Mouse (Mus musculus) G1E (cell line): ENCODE measurements around the gene Snx27. TPM values are rescaled to one million over a fixed set of nuclear protein-coding genes. Genes with fewer than 3 reads are reported as not detected.

Experiments
- ATAC-seq: 2 replicates; pipeline ENCODE4 v1.8.0; 2016; ENCODE audit warnings: mild to moderate bottlenecking; ENCODE audit not compliant: insufficient number of reproducible peaks, poor library complexity, low FRiP score, severe bottlenecking; ENCODE audit errors: extremely low read depth
- DNase-seq: peaks from one replicate; pipeline ENCODE4 v3.0.0; 2012; ENCODE audit warnings: low spot score
- H3K27me3 ChIP-seq: 2 replicates; pipeline ENCODE4 v1.6.1; 2012; ENCODE audit warnings: mild to moderate bottlenecking, low read length, inconsistent platforms; ENCODE audit not compliant: insufficient read depth
- H3K36me3 ChIP-seq: replicated peaks from 2 replicates; pipeline ENCODE3; 2012; ENCODE audit warnings: mild to moderate bottlenecking, inconsistent platforms
- H3K4me1 ChIP-seq: 2 replicates; pipeline ENCODE4 v1.6.1; 2012; ENCODE audit warnings: low read depth, low read length, inconsistent platforms, mixed read lengths; ENCODE audit not compliant: insufficient read depth
- H3K4me3 ChIP-seq: 2 replicates; pipeline ENCODE4 v1.5.1; 2012; ENCODE audit warnings: low read depth, mild to moderate bottlenecking, inconsistent platforms, low read length, moderate library complexity, mixed read lengths
- H3K9me3 ChIP-seq: replicated peaks from 2 replicates; pipeline ENCODE4 v1.6.1; 2012; ENCODE audit warnings: inconsistent platforms
- CTCF ChIP-seq: IDR thresholded peaks from 2 replicates; pipeline ENCODE4 v1.5.1; 2012; ENCODE audit warnings: low read depth, low read length, inconsistent platforms, mixed read lengths
- GATA1 ChIP-seq: IDR thresholded peaks from 2 replicates; pipeline ENCODE4 v1.6.1; 2012; ENCODE audit warnings: borderline replicate concordance, low read length, inconsistent platforms, mixed read lengths
- GATA2 ChIP-seq: IDR thresholded peaks from 2 replicates; pipeline ENCODE4 v1.6.1; 2012; ENCODE audit warnings: low read depth, low read length, inconsistent platforms, borderline replicate concordance
- POLR2AphosphoS5 ChIP-seq: IDR thresholded peaks from 2 replicates; pipeline ENCODE4 v1.6.1; 2012; ENCODE audit warnings: low read depth, low read length, inconsistent platforms; ENCODE audit not compliant: insufficient replicate concordance
- TAL1 ChIP-seq: conservative IDR thresholded peaks from 2 replicates; pipeline ENCODE4 v1.6.1; 2012; ENCODE audit warnings: low read depth, low read length, inconsistent platforms, mixed read lengths
- polyA plus RNA-seq: library from polyadenylated mRNA; stranded (reverse); fragments of >175 nt; gene quantifications from 2 replicates; pipeline ENCODE4 v1.2.3, GENCODE M21; 2012
- total RNA-seq, 2 experiments: library from RNA; stranded (forward) in 1 of 2; stranded (reverse) in 1 of 2; fragments of 200-1000 nt in 1 of 2; fragments of >200 nt in 1 of 2; fragmentation: Nextera tagmentation in 1 of 2; gene quantifications; 2 replicates each; pipeline ENCODE4 v1.2.3; 2014 to 2017

Gene Snx27
- total and polyA plus RNA-seq, 3 experiments: 10.5 to 38.8 (median 26.9) TPM

DNA sequence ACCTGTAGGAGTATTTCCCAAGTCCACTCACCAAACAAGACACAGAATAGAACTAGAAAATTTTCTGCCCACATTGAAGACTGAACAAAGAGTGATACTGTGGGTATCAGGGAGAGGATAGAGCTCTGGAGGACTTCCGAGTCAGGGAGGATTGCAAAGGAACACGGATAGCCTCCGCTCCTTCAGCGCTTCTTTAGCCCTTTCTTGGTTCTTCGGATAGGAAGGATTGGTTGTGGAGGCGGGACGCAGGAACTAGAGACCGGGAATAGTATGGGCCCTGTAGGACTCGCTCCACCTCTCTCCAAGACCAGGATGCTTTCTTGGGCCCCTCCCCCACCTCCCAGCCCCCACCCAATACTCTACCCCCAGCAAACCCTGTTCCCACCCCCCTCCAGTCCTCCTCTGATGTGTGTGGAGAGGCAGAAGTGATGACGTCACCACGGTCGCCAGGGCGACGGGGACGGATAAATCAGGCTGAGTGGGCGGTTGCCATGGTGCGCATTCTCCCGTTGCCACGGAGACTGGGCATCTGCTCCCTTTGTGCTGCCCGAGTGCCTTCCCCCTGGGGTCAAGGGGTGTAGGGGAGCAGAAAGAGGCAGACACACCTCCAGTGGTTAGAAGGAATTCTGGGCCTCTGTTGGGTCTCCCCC lies 98.6 kb downstream of the Snx27 start:
- peaks cover 9% of the 10 kb centered on the region; the same call in 1 of the 2 replicates for H3K4me1 ChIP-seq
- ATAC-seq: no peak
- H3K27me3 ChIP-seq: peaks cover 19% of the 10 kb centered on the region
- DNase-seq: no peak
- H3K36me3 ChIP-seq: no peaks in the 10 kb centered on the region
- TF ChIP-seq POLR2AphosphoS5 (no peak), GATA1 (no peak), GATA2 (no peak), CTCF (no peak), TAL1 (no peak)
- no peaks in the 10 kb centered on the region for H3K9me3 ChIP-seq
- H3K4me3 ChIP-seq: no peak overlapping the region

GRCm38 (mm10) chr3:94482764-94483385 lies 99.6 kb downstream of the Snx27 start:
- Histone ChIP-seq H3K36me3 (no peaks in the 10 kb centered on the region), H3K4me3 (no peak overlapping the region), H3K4me1 (peaks cover 9% of the 10 kb centered on the region; the same call in 1 of the 2 replicates), H3K9me3 (no peaks in the 10 kb centered on the region), H3K27me3 (peaks cover 26% of the 10 kb centered on the region)
- TF ChIP-seq GATA1 (no peak), CTCF (no peak), GATA2 (no peak), POLR2AphosphoS5 (no peak), TAL1 (no peak)
- DNase-seq (peak; percentile 53), ATAC-seq (peak; percentile 40; the same call in 1 of the 2 replicates)

- Histone ChIP-seq H3K9me3 (no peaks in the 10 kb centered on the region), H3K27me3 (peaks cover 22% of the 10 kb centered on the region)
Observed at GRCm38 (mm10) chr3:94481429-94481828, 101.1 kb downstream of the Snx27 start.

DNA sequence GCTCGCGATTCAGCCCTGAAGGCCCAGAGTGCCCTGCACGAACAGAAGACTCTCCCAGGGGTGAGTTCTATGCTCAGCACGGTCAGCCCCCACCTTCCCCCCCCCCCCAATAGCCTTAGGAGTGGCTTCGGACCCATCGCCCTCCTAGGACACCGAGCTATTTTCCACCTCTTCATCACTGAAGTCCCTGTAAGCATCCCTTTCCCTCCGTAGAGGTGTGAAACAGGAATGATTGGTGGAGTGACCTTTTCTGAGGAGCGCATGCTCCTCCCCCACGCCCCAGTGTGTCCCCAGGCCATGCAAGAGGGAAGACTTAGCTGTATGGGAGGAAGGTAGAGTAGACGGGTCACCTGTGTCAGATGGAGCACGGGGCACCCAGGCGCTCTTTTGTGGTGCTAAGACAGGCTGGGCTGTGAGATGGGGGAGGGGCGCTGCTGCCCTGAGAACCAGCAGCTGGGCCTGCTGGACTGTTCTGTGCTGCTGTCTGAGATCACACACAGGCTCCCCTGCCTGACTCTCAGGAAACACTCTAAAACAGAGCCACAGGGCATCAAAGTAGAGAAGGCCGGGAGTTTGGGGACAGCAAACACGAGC lies 102.1 kb downstream of the Snx27 start, which contains the start of gene Riiad1:
TSS of gene Riiad1 (minus strand) at position 51 of the 594 bp plus-strand sequence.
- TF ChIP-seq GATA2 (no peak), CTCF (no peak), TAL1 (no peak), GATA1 (no peak), POLR2AphosphoS5 (no peak)
- H3K4me3 ChIP-seq: no peak within 1 kb of the TSS
- peaks cover 22% of the 10 kb centered on the region for H3K27me3 ChIP-seq
- no peaks in the 10 kb centered on the region for H3K9me3 ChIP-seq
- no peak for ATAC-seq
- peaks cover 9% of the 10 kb centered on the region; the same call in 1 of the 2 replicates for H3K4me1 ChIP-seq
- no peaks in the 10 kb centered on the region for H3K36me3 ChIP-seq
- no peak for DNase-seq

More at GRCm38 (mm10) chr3:94481429-94481828, 101.1 kb downstream of the Snx27 start:
- DNase-seq (no peak), ATAC-seq (no peak)
- TF ChIP-seq GATA1 (no peak), CTCF (no peak), GATA2 (no peak), POLR2AphosphoS5 (no peak), TAL1 (no peak)
- no peak overlapping the region for H3K4me3 ChIP-seq
- peaks cover 9% of the 10 kb centered on the region; the same call in 1 of the 2 replicates for H3K4me1 ChIP-seq
- no peaks in the 10 kb centered on the region for H3K36me3 ChIP-seq

DNA sequence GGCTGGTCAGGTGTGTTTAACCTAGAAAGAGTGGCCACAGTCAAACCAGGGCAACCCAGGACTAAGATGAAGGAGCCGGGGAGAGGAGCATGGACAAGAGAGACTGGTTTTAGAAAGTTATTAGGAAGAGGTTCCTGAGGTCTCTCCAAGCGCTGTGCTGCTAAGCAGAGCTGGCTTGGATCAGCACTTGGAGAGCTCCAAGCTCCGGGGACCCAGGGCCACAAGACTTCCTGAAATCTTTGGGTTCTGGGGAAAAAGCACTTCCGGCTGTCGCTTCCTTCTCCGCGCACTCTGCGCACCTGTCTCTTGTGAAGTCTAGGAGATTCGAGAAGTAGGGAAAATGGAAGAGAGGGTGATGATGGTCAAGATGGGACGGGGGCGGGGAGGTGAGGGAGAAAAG lies 103.0 kb downstream of the Snx27 start:
- Histone ChIP-seq H3K36me3 (no peaks in the 10 kb centered on the region), H3K4me3 (no peak overlapping the region), H3K9me3 (no peaks in the 10 kb centered on the region), H3K4me1 (peaks cover 9% of the 10 kb centered on the region; the same call in 1 of the 2 replicates), H3K27me3 (peaks cover 22% of the 10 kb centered on the region)
- TF ChIP-seq POLR2AphosphoS5: no peak
- TF ChIP-seq GATA2: no peak
- no peak for TF ChIP-seq TAL1
- no peak for TF ChIP-seq GATA1
- TF ChIP-seq CTCF: no peak
- no peak for ATAC-seq
- DNase-seq: no peak

DNA sequence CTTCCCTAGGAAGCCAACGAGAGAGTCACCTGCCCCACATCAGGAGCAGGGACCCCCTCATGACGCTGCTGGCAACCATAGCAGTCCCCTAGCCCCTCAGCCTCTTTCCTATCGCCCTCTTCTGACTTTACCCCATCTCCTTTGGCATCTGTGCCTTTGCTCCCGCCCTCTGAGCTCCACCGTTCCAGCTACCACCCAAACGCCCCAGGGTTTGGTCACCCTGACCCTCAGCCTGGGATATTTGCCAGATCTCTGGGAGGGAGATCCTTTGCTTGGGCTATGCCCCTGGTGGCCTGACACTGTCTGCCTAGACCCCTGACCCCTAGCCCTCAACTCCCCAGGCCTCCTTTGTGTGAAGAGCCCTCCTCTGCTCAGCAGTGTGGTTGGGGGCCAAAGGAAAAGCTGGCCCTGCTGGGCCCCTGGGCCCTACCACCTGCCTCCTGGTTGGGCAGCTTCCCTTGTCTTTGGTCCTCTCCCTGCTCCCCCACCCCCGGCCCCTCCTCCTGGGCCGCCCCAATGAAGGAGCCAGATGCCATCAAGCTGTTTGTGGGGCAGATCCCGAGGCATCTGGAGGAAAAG lies 103.8 kb downstream of the Snx27 start:
- peaks cover 9% of the 10 kb centered on the region; the same call in 1 of the 2 replicates for H3K4me1 ChIP-seq
- no peaks in the 10 kb centered on the region for H3K9me3 ChIP-seq
- no peaks in the 10 kb centered on the region for H3K36me3 ChIP-seq
- TF ChIP-seq CTCF (no peak), GATA1 (no peak), GATA2 (no peak), TAL1 (no peak), POLR2AphosphoS5 (no peak)
- no peak overlapping the region for H3K4me3 ChIP-seq
- ATAC-seq: no peak
- H3K27me3 ChIP-seq: peaks cover 24% of the 10 kb centered on the region
- DNase-seq: no peak
